Mouse (Mus musculus): ENCODE data around the gene Mtx1.

The Mtx1 gene

DNA sequence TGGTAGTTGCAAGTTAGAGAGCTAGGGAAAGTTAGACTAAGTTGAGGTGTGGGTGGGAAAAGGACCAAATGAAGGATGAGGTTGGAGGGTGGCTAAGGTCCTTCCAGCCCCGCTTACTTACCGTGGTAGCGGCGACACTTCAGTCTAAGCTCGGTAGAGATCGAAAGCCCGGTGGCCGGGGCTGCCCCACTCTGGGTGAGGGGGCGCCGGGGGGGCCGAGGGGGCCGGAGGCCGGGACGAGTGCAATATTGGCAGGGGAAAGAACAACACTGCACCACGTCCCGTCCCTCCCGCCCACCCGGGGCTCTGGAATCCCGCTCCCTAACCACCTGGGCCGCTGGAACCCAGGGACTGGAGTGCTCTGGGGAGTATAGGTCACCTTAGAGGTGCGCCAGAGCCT, at the start of gene Mtx1:
Gene Mtx1 (minus strand): TSS at position 189 of the 400 bp plus-strand sequence.
- in situ Hi-C loops (cut with MboI; ENCODE audit: unreplicated experiment in 2 of 2): loop anchor here in 1 of 2 experiments (10.0 kb wide), 1 partner anchor 282 kb away; no protein-coding TSS in a partner anchor

DNA sequence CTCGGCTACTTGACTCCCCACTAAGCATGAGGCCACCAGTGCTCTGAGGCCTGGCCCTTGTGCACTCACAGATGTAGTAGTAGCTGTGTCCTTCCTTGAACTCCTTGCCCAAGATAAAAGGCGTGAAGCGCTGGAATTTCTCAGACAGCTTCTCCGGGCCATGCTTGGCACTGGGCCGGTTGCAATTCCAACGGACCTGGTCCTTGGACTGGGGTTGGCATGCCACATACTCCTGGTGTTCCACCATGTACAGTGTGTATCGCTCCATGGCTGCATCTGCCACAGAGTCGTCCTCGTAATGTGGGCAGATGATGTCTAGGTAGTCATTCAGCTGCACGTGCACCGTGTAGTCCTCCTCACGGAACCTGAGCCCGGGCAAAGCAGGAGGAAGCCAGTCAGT, 49.2 kb upstream of the Mtx1 start:
- in situ Hi-C loops (cut with MboI; ENCODE audit: unreplicated experiment in 2 of 2): no loop called here

DNA sequence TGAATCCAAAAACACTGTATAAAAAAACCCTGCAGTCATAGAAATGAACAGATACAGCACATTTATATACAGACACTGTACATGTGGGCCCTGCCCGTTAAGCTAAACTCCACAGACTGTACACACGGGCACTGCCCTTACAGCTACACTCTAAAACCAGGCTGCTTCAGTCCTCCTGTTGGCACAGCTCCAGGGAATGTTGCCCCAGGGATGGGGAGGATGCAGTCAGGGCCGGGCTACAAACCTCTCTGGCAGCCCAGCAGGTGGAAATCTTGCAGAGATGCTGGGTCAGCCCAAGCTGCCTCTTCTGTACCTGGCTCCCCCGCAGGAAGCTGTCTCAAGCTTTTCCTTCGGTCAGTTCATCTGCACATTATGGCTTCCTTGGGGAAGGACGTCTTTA, 44.9 kb upstream of the Mtx1 start:
- in situ Hi-C loops (cut with MboI; ENCODE audit: unreplicated experiment in 2 of 2): no loop called here

DNA sequence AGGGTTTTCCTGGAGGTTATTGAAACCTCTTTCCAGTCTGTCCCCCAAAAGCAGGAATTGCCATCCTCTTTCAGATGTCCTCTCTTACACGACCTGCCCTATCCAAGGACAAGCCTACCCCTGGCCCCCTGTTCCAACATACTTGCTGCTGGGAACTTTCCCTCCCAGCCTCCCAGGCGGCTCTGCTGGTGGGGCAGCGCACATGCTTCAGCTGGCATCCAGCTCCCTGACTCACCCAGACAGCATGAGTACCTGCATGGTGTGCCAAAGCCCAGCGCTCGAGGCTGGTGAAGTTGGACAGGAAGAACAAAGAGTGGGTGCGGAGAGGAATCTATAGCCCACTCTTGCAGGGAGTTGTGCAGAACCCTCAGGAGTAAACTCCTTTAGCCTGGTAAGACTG, 44.0 kb upstream of the Mtx1 start:
- in situ Hi-C loops (cut with MboI; ENCODE audit: unreplicated experiment in 2 of 2): no loop called here

DNA sequence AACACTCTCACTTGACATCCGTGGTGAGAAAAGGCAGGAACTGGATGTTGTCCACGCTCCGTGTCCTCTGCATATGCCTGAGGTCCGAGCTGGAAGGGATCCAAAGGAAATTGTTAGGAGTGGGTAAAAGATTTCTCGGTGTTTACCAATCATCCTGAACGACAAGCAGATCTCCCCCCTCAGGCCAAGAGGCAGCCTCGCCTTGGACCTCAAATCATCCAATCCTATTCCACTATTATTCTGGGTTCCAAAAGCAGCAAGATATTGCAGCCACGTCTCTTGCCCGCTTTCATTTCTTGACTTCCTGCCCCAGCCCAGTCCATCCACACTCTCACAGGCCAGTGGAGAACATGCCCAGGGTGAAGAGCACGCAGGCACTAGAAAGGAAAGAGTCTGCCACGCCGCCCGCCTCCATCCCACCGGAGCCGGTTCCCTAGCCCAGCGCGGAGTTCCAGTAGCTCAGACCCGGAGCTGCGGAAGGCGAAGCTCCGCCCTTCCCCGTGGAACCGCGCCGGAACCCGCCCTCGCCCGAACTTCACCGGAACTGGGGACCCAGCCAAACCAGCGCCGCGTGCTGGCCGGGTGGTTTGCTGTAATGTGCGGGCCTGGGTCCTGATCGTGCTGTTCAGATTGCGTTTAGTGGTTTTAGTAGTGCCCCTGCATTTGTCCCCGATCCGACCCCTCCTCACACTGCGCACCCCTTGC, 43.3 kb upstream of the Mtx1 start, which contains the start of gene Slc50a1:
Gene Slc50a1 (minus strand): TSS at position 520 of the 705 bp plus-strand sequence.
- in situ Hi-C loops (cut with MboI; ENCODE audit: unreplicated experiment in 2 of 2): no loop called here

DNA sequence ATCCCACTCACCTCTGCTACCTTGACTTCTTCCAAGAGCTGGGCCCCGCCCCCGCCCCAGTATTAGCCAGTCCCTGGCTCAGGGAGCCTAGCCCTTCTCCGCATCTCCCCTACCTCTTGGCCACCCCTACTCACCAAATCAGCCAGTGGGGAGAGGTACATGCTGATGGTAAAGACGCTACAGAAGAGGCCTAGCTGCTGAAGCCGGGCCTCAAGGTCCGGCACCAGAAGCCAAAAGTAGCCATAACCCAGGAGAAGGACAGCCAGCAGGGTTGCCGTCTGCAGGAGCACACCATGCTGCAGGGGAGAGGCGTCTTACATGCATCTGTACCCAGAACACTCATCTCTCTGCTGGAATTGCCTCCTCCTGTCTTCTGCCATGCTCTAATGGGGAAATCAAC, 42.0 kb upstream of the Mtx1 start:
- in situ Hi-C loops (cut with MboI; ENCODE audit: unreplicated experiment in 2 of 2): no loop called here

DNA sequence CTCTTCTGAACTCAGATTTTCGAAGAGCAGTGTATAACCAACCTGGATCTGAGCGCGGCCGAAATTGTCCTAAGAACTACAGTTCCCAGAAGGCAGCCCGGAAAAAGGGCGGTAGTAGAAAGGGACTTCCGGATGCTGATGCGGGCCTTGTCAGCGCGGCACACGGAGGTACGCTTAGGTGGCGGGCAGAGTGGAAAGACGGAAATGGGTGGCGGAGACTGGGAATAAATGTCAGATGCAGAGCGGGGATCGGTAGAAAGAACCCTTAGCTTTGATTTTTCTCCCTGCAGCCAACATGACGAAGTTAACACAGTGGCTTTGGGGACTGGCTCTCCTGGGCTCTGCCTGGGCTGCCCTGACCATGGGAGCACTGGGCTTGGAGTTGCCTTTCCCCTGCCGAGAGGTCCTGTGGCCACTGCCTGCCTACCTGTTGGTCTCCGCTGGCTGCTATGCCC, 39.6 kb upstream of the Mtx1 start:
- in situ Hi-C loops (cut with MboI; ENCODE audit: unreplicated experiment in 2 of 2): no loop called here

DNA sequence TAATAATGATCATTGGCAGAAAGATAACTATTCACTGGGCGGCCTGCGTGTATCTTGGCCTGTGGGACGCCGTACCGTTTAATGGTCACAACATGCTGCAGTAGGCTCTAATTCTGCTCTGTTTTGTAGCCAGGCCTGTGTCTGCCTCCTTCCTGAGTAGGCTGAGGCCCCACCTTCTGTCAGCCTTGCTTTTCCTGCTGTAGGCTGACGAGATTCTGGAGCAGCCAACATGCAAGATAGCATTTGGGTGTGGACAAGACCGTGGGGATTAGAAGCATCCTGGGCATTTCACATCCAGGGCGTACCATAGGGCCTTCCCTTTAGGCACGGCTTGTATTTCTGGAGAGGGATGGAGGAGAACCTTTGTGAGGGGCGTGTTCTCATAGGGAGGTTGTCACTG, 35.5 kb upstream of the Mtx1 start:
- in situ Hi-C loops (cut with MboI; ENCODE audit: unreplicated experiment in 2 of 2): no loop called here

DNA sequence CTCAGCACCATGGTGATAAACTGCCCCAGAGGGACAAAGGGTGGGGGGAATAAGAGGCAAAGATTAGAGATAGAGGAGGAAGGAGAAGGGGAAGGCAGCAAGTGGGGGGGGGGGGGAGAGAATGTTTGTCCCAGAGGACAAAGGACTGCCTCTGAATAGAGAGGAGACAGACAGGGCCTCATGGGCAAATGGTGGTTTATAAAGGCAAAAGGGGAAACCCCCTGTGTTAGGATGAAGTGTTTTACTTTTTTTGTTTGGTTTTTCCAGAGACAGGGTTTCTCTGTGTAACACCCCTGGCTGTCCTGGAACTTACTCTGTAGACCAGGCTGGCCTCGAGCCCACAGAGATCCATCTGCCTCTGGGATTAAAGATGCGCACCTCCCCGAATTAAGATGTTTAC, 33.3 kb upstream of the Mtx1 start:
- in situ Hi-C loops (cut with MboI; ENCODE audit: unreplicated experiment in 2 of 2): no loop called here

DNA sequence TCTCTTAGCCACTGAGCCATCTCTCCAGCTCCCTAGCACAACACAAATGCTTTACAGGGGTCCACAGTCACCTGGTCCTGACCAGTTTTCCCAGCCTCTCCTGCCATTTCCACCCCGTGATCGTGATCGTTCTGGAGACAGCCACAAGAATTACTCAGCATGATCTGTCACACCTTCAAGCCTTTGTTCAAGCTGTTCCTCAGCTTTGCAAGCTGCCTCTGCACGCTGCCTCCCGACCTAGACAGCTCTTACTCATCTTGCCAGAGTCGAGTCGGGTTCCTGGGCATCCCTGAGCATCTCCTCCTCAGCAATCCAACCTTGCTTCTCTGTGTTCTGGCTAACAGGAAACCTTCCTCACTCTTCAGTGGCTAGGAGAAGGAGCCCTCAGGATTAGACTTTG, 32.2 kb upstream of the Mtx1 start, which contains the start of gene Dpm3:
Gene Dpm3 (plus strand): TSS at position 283 of the 400 bp plus-strand sequence.
- in situ Hi-C loops (cut with MboI; ENCODE audit: unreplicated experiment in 2 of 2): no loop called here

DNA sequence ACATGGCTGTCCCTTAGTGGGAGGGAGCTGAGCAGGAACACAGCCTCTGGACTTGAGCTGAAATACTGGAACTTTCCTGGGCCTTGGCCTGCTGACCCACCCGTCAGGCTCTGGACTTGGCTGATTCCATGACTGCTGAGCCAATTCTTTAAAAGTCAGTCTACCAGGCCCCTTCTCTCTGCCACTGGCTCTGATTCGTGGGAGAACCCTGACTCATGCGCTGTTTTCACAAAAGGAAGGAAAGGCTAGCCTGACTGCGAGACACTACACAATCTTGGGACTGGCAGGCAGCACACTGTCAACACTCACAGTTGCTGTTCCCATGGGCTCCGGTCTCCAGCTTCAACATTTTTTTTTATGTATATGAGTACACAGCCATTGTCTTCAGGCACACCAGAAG, 29.3 kb upstream of the Mtx1 start:
- in situ Hi-C loops (cut with MboI; ENCODE audit: unreplicated experiment in 2 of 2): no loop called here

DNA sequence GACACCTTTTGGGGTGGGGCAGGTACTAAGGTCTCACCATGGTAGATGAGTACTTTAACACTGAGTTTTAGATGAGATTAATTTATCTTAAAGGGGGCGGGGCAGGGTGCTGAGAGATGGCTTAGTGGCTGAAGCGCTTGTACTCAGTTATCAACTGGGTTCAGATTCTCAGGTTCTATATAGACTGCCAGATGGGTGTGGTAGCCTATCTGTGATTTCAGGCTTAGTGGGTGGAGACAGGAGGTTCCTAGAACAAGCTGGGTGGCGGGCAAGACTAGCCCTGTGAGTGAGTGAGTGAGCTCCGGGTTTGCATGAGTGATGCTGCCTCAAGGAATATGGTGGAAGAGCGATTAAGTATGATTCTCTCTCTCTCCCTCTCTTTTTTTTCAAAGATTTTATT, 28.1 kb upstream of the Mtx1 start:
- in situ Hi-C loops (cut with MboI; ENCODE audit: unreplicated experiment in 2 of 2): no loop called here

DNA sequence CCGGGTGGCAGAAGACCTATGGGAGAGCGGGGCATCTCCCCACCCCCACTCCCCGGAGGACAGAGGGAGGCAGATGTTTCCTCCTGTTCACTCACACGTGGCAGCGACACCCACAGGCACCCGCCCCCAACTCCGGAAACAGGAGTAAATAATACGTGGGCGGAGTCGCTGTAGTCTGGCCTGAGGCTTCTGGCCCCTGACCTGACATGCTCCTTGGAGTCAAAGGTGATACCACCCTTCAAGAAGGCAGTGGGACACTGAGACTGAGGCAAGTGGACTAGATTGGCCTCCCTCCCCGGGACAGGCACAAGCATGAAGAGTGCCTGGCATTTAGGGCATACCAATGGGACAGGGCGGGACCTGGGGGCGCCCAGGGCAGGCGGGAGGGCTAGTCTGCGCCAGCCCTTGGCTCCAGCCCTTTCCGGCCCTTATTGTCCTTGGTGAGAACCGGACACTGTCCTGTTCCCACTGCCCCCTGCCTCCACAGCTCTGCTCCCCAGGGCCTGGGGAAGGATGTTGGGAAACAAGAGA, 24.5 kb upstream of the Mtx1 start:
- in situ Hi-C loops (cut with MboI; ENCODE audit: unreplicated experiment in 2 of 2): no loop called here

DNA sequence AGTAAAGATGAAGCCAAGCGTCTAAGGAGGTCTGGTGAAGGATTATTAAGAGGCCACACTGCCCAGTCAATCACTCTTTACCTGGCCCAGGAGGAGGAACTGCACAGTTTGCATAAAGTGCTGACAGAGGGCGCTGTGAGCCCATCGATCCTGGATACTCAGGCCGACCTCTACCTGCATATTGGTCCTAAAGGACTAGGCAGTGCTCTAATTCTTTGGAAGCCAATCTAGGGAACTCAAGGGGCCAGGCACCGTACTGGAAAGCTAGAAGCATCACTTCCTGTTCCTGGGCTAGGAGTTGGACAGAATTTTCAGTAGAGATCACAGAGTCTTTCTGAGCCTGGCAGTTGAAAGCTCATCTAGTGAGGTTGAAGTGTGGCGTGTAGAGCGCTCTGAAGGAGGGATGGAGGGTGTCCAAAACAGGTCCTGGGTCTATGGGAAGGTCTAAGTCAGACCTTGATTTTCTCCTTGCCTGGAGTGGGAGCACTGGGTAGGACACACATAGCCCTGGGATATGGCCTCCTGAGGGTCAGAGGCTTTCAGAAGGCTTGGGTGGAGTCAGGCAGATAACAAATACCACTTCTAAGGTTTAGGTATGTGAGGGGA, 23.6 kb upstream of the Mtx1 start:
- in situ Hi-C loops (cut with MboI; ENCODE audit: unreplicated experiment in 2 of 2): no loop called here

DNA sequence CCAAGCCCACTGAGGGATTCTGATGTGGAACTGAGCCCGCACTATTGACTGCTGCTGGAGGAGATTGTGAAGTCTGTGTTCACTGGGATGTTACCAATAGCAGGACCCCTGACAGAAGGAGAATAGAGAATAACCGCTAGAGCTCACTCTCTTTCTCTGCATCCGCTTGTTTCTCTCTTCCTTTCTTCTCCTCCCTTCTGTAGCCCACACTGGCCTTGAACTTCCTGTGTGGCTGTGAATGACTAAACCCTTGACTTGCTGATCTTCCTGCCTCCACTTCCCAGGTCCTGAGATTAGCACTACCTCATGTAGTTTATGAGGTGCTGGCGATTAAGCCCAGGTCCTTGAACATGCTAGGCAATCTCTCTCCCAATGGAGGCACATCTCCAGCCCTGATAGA, 20.6 kb upstream of the Mtx1 start:
- in situ Hi-C loops (cut with MboI; ENCODE audit: unreplicated experiment in 2 of 2): loop anchor here (5.0 to 10.0 kb wide), 4 partner anchors 35 to 527 kb away; partner anchors contain the start of genes Efna1 (in 2 of the 2) and Ube2q1 (in 1 of the 2)

DNA sequence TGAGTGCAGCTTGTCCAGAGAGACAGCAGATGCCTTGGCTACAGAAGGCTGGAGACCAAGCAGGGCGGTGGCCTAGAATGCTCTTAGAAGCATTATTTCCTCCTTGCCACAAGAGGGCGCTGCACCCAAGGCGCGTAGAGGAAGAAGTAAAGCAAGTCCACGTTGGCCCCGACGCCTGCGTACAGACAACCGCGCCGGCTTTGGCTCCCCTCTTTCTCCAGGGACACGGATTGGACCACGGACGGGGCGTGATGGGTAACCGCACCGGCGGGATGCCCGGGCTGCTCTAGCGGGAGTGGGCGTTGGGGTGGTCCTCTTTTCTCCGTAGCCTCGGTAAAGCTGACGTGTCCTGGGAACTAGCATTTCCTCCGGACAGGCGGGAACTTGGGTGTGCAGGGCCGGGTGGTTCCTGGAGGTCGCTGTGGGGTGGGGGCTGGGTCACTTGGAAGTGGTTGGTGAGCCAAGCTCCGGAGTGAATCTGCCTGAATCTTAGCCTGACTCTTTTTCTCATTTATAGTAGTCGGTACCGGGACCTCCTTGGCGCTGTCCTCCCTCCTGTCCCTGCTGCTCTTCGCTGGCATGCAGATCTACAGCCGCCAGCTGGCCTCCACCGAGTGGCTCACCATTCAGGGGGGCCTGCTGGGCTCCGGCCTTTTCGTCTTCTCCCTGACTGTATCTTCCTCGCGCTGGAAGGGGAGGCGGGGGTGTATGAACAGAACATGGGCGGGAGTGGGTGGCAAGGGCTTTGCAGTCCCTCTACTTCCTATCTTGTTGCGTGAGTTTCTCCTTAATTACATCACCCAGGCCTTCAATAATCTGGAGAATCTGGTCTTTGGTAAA, 19.6 kb upstream of the Mtx1 start, which contains the start of gene Trim46:
Gene Trim46 (minus strand): TSS at position 49 of the 840 bp plus-strand sequence.
- in situ Hi-C loops (cut with MboI; ENCODE audit: unreplicated experiment in 2 of 2): loop anchor here (5.0 to 10.0 kb wide), 4 partner anchors 36 to 528 kb away; partner anchors contain the start of genes Efna1 (in 2 of the 2) and Ube2q1 (in 1 of the 2)

DNA sequence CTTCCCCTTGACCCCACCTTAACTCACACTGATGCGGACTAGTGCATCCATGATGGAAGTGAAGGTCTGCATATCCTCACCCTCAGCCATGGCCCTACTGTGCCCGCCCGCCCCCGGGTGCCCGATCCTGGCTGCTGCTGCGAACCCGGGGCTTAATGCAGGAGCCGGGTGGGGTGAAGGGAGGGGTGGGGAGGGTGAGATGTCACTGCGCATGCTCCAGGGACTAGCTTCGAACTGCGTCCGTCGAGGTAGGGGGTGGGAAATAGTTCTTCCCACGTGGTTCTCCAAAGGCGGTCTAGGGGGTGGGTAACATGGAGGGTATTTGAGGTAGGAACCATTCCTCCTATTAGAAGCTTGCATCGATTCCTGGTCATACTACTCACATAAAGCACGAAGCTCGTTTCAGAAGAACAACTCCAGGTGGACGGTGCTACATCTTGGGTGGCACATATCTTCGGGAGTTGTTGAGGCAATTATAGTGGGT, 18.8 kb upstream of the Mtx1 start, which contains the start of gene Krtcap2:
Gene Krtcap2 (plus strand): TSS at position 279 of the 484 bp plus-strand sequence.
- in situ Hi-C loops (cut with MboI; ENCODE audit: unreplicated experiment in 2 of 2): loop anchor here (5.0 to 10.0 kb wide), 4 partner anchors 37 to 529 kb away; partner anchors contain the start of genes Efna1 (in 2 of the 2) and Ube2q1 (in 1 of the 2)

DNA sequence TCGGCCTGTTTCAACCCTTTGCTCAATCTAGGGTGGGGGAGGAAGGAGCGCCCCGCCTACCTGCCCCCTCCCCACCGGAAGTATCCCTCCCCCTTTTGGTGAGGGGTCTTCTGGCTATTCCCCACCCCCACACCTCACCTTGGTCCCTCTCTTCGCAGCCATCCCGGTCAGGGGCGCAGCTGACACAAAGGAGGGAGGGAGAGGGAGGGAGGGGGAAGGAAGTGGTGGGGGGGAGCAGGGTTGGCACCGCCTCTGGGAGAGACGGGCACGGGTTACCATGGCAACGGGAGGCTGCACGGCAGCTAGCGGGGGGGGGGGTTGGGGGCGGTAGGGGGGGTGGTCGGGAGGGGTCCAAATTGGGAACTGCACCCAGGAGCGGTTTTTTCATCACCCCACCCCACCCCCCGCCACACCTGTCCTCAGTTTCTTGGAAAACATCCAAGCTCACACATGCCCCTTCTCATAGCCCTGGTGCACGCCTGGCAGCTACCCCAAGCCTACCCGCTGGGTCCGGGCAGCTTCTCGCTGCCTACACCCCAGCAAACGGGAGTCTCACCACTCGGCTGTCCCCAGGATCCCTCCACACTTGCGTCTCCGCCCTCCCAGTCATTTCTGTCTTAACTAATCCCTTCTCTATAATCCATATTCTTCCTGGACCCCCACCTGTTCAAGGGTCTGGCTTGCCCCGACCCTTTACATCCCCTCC, 18.2 kb upstream of the Mtx1 start:
- in situ Hi-C loops (cut with MboI; ENCODE audit: unreplicated experiment in 2 of 2): loop anchor here (5.0 to 10.0 kb wide), 4 partner anchors 37 to 530 kb away; partner anchors contain the start of genes Efna1 (in 2 of the 2) and Ube2q1 (in 1 of the 2)

Data from v-Abl transformed pro-B cells (cell line).